Mouse (Mus musculus) gastrocnemius, postnatal 10 days (tissue): ENCODE results near the gene Noc2l. TPM values are rescaled to one million over a fixed set of nuclear protein-coding genes. Genes with fewer than 3 reads are reported as not detected.

Experiments used
- DNase-seq: peaks from one replicate; pipeline ENCODE4 v3.0.0; 2021; ENCODE audit warnings: mixed read lengths
- total RNA-seq, 2 experiments: library from RNA; stranded (reverse); gene quantifications; 2 replicates each; pipeline ENCODE4 v1.2.3; 2021

Noc2l gene
- total RNA-seq, 2 experiments from 2014 or later: 28.3 to 31.8 TPM

DNA sequence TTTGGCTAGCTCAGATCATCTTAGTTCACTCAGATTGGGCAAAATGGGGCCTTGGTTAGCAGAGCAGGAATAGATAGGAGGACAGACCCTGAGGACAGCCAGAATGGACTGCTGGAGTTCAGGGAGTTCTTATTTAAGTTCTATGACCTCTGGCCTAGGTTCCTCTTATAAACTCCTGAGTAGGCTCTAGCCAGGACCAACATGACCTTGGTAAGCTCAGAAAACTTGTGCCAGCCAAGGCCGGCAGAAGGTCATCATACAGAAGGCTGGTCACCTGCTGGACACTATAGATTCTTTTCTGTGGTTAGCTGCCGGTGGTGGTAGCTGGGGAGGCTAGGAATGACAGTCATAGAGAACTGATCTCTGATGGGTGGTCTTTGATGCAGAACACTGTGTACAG is 19.6 kb upstream of the Noc2l start:
- no peak for DNase-seq

DNA sequence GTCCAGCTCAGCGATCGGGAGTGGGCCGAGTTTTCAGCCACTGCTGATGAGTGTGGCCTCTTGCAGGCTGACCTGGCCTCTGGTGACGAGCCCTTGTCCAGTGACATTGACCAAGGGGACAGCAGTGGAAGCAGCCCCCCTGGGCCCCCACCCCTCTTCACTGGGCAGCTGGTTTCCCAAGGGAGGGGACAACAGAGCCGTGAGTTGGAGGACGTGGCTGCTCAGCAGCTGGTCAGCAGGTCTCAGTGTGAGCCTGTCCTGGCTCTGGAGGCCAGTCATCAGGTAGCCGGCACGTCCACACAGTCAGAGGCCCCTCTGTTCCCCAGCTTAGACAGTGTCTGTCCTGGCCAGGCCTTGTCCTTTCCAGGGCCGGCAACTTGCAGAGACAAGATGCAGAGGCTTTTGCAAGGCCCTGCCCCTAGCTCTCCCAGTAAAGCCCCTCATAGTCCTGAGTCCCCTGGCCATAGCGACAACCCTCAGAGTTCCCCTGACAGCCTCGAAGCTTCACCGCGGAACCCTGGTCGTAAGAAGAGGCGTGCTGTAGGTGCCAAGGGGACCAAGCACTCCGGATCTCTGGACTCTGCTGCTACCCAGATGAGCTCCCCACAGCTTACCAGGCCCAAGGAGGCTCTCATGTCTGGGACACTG is 18.7 kb upstream of the Noc2l start:
- no peak for DNase-seq

DNA sequence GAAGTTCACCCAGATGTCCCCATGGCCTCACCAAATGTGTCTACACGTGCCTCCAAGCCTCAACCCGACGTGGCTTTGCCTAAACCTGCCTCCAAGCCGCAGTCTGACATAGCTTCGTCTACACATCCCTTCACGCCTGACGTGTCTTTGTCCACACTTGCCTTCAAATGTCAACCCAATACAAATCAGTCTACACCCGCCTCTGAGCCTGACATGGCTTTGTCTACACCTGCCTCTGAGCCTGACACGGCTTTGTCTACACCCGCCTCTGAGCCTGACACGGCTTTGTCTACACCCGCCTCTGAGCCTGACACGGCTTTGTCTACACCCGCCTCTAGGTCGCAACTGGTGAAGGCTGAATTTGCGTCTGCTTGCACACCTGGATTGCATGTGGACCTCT is 18.0 kb upstream of the Noc2l start:
- DNase-seq: no peak

DNA sequence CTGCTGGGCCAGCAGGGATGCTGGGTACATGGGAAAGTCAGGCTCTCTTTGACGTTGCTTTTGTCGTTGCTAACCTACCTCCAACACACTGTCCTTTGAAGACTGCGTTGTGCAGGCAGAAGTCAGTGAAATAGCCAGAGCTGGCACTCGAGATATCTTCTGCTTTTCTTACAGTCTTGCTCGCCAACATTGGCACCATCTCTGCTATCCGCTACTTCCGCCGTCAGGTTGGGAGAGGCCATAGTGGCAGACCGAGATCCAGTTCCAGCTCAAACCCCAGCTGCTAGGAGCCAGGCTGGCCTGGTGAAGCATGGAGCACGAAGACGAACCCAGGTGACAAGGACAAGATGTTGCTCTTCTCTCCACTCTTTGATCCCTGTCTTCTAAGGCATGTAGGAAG is 15.9 kb upstream of the Noc2l start:
- DNase-seq: no peak

DNA sequence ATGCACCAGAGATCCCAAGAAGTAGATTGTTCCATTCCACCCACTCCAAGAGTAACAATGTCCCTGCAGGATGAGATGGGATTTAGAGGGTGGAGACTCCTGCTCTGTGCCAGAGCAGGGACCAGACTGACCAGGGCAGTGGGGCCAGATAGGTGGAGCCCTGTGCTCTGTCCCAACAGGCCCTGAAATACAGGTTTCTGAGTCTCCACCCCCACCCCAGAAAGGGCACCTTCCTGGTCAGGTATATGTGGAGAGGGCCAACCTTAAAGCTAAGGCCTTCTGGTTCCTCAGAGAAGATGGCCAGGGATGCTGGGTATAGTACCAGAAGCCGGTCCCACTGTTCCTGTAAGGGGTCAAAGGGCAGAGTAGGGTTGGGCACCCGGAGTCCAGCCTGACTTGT is 11.5 kb upstream of the Noc2l start:
- DNase-seq: no peak

DNA sequence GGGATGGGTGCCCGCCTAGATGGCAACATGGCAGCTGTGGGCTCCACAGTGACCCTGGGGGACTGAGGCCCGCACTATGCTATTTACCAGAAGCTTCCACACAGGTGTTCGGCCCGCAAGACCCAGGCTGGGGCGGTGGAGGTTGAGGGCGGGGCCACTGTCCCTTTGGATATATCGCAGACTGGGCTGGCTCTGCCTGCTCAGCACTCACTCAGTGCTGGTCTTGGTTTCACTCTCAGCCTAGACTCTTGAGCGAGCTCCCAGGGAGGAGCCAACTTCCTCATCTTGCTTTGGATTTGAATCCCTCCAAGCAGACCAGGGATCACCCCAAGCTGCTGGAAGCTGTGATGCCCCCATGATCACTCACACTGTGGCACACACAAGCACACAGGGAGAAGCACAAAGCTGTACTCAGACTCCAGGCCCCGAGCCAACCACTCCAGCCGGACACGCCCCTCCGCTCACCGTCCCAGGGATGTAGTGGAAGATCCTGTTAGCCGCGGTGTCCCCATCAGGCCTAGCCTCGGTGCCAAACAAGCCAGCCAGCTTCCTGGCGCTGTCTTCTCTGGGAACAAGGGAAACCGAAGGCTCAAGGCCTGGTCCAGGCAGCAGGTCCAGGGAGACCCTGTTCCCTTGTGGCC is 7.9 kb upstream of the Noc2l start:
- DNase-seq: peak; percentile 39

DNA sequence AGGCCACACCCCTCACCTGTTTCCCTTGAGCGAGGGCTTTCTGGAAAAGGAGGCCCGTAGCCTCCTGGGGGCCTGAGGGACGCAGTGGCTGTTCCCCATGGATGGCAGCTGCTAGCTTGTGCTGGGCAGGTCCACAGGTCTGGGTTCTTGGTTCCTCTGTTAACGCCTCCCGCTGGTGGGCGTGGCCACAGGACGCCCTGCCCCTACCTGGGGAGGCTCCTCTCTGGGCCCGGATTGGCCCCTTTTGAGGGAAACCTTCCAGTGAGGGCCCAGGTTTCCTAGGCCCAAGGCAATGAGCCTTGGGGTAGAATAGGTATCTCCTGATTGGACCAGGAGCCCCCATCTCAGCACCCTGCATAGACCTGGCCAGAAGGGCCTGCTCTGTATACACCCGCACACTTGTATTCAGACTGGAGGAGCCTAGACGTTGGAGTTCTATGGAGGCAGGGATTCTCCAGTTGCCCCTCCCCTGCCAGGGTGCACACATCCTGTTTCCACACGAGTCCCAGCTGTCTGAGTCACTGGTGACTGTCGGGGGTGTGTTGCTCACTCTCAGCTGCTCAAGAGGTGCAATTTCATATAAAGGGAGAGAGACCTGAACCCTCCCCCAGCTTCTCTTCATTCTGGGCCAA is 7.3 kb upstream of the Noc2l start:
- no peak for DNase-seq

DNA sequence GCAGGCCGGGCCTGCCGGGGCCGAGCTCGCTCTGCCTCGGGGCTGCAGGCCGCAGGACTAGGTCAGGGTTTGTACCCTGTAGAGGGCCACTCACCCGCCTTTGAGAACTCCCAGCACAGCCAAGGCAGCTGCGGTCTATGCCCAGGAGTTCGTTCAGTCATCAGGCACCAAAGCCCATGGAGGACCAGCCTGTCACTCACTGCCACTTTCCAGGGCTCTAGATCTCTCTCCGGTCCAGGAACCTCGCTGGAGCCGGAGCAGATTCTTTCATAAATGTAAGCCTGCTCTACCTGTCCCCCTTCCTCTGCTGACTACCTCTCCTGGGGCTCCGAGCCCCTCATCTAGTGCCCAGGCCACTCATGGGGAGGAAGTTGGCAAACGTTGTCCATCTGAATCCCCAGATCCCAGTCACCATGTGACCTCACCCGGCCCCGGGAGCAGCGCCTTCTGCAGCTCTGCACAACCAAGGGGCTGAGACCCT is 1.7 kb upstream of the Noc2l start:
- no peak for DNase-seq

DNA sequence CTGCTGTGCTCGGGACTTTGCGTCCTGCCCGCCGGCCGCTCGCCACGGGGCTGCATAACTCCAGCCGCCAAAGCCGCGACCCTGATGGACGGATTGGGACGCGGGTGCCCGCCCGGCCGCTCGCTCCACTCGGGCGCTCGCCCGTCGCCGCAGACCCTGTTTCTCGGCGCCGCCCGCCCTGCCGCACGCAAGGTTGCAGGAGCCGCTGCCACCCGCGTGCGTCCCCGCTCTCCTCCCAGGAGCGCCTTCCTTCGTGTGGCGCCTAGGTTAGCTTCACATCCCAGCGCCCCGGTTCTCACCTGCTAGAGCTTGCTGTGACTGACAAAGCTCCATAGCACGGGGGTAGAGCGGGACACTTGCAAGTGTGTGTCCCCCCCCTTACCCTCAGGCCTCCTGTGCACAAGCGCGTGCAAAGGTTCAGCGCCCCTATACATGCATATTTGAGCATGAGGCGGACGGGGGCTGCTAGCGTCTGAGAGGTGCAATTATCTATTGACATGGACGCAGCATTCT is 1.1 kb upstream of the Noc2l start, which contains the start of gene Plekhn1:
Gene Plekhn1, minus strand, starts transcription at position 157 of the 513 bp plus-strand sequence.
- DNase-seq: peak; percentile 77

DNA sequence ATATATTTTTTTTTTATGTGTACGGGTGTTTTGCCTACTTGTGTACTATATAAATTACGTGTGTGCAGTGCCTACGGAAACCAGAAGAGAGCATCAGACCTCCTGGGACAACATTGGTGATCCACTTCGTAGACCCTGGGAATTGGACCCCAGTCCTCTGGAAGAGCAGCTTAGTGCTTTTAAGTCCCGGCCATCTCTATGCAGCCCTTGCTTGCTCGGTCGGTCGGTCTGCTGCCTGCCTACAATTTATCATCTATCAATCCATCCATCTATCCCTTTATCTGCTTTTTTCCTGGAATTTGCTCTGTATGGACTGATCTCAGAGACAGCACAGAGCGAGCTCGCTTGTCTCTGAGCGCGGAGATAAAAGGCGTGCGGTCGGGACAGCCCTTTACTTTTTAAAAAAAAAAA is 445 bp upstream of the Noc2l start:
- DNase-seq: no peak

DNA sequence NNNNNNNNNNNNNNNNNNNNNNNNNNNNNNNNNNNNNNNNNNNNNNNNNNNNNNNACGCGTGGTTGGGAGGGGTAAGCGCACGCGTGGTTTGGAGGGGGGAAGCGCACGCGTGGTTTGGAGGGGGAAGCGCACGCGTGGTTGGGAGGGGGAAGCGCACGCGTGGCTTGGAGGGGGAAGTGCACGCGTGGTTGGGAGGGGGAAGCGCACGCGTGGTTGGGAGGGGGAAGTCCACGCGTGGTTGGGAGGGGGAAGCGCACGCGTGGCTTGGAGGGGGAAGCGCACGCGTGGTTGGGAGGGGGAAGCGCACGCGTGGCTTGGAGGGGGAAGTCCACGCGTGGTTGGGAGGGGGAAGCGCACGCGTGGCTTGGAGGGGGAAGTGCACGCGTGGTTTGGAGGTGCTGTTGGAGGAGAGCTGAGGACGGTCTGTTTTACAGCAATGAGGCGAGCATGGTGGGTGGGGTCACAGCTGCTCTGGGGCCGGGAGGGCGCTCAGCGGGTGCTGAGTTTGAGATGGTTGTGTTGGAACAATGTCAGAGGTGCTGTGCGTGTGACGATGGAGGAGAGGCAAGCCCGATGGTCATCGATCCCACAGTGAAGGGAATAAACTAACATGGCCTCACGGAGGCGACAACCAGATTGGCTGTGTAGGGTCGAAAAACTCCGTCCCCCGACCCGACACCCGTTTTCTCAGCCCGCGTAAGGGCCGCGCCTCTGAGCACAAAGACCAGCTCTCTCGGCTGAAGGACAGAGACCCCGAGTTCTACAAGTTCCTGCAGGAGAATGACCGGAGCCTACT is 1.0 kb downstream of the Noc2l start:
- no peak for DNase-seq

DNA sequence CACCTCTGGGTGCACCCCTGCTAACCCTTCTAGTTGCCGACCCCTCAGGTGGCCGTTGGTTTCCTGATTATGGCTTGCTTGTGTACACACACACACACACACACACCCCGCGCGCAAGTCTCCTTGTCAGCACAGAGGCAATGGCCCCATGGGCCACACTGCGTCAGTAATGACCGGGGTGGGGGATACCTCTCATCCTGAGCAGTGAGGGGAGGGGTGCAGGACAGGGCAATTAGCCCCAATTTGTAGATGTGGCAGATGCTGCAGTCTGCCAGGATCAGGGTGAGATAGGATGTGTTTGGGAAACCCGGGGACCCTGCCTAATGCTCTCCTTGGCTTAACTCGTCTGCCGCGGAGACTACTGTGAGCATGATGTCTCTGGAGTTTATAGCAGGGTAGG is 13.8 kb downstream of the Noc2l start:
- no peak for DNase-seq

DNA sequence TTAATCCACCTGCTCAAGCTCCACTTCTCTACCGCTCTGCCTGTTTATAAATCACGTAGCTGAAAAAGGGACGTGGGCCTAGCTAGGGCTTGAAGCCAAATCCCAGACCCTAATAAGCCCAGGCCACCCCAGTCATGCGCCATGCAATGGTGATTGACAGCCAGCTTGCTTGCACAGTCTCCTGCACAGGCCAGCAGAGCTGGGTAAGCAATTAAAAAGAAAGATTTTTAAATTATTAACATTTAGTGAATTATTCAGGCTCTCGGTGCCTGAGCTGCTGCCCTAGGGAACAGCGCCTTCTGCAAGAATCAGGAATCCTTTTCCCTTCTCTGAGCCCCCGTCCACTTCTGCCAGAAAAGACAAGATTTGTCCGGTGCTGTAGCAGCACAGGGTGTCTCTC is 15.3 kb downstream of the Noc2l start:
- no peak for DNase-seq

DNA sequence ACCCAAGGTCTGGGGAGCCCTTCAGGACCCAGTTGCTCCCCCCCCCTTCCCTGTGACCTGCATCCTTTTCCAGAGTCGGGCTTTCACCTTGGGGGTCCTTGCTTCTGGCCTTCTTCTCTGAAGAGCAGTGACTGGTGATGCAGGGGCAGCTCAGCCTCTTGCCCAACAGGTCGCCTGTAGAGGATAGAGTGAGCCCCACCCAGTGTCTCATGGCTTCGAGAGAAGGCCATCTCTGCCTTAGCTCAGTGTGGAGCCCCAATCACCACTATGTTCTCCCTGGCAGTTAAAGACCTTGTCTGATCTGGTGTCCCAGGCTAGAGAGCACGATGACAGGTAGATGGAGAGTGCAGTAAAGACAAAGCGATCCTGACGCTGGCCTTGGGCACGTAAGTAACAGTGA is 16.3 kb downstream of the Noc2l start:
- no peak for DNase-seq

DNA sequence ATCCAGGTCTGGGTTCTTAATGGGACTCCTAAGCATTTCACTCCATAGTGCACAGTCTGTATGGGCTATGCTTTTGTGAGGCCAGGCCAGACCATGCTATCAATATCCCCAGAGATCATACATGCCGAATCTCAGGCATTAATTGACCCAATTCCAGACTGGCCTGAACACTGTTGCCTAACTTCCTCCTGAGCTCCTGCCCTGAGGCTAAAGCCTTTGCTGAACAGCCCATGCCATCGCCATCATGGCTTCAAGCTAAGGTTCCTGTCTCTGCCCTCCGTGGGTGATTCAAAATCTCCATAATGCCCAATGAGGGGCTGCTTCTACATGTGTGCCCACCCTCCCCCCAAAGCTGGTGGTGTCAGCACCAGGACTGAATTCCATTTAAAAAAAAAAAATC is 16.8 kb downstream of the Noc2l start:
- no peak for DNase-seq

DNA sequence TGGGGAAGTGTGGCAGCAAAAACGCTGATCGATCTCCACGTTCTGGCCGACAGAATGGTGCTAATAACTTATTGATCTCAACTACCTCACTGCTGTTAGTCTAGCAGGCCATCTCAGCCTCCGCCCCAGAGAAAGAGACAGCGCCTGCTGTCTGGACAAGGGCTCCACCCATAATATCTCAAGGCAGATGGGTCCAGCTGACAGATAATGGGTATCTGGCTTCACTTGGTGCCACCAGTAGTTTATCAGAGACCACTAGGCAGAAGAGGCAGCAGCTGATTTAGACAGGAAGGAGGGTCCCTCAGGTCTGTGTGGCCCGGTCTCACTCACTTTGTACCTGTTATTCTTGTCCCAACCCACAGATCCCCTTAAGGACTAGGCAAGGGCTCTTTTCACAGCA is 17.2 kb downstream of the Noc2l start:
- DNase-seq: no peak

DNA sequence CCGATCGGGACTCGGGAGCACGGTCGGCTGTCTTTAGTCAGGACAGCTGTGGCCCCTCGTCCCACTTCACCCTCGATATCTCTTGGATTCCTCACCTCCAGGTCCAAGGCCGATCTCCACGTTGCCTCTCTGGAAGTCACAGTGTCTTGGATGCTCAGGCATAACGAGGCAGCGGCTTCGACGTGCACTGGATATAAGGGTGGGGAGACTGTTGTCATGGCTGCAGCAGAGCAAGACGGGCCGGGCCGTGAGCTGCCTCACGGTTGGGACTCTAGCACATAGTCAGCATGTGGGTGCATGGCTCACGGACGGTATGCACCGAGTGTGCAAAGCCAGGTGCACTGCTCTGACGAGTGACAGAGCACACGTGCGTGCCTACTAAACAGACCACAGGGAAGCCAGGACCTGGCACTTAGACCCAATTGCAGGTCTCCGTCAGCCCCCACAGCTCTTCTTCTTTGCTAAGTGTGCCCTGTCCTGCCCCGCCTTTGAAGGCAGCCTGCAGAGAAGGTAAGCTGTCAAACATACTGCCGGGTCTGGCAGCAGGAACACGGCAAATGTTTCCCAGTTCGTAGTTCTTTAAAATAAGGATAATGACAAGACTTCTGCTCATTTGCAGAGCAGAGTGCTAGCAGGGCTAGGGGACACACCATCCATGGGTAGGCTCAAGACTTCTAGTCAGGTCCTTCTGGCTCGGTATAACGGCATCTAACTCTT is 18.7 kb downstream of the Noc2l start:
- DNase-seq: no peak

DNA sequence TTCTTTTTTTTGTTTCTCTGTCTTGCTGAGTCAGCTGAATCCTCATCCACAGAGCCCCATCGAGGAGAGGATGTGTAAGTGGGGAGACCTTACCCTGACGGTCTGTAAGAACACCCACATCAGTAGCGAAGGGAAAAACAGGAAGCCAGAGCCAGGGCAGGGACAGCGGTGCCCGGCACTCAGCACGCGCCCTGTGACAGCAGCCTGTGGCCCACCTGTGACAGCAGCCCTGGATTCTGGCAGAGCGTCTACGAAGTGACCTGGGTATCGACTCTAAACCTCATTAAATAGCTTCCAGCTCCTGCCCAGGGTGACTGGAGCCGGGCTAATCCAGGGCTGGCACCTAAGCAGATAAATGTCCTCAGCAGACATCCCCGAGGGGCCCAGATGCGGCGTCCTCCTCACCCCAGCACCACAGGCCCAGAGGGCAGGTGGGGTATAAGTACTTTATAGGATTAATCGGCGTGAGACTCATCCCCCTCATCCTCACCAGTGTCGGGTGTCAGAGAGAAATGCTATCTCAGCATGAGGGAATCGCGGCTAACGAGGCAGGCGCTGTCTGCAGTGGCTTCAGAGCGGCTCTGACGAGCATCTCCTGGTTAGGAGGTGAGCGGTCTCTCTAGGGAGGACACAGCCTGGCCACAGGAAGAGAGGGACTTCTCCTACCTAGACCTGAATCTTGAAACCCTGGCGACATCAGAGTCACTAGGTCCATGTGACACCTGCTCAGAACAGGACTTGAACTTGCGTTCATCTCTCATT is 19.4 kb downstream of the Noc2l start, which contains the start of gene Samd11:
Gene Samd11, minus strand, starts transcription at position 580 of the 762 bp plus-strand sequence.
- no peak for DNase-seq
